Mouse (Mus musculus): ENCODE measurements at regions not wholly inside any gene's neighbourhood (a gene's known extent, or its start where the extent isn't known, plus 50 kb on each side); places are given as distances from the start of the nearest gene placed in this dataset.

- no peak for DNase-seq (ENCODE audit: low spot score)
These were observed 59.1 kb upstream of the Gm34302 start for GRCm38 (mm10) chr3:63542638-63543408.

GRCm38 (mm10) chr3:63538881-63539280 lies 55.2 kb upstream of the Gm34302 start:
- DNase-seq (ENCODE audit: low spot score), result no peak

- DNase-seq (ENCODE audit: low spot score), result no peak
These were observed 50.5 kb upstream of the Gm34302 start for GRCm38 (mm10) chr3:63534141-63534540.

All from embryo, embryonic 10 days (tissue).